Mouse (Mus musculus): ENCODE data around the gene Nr2f1.

Gene Nr2f1

GRCm38 (mm10) chr13:78198871-78199641 is 501 bp downstream of the Nr2f1 start:
- peak; percentile 61 to 78 for DNase-seq

- DNase-seq: peak in 1 of 2 experiments; percentile 57
Measured at GRCm38 (mm10) chr13:78198391-78198870, 1.1 kb downstream of the Nr2f1 start.

GRCm38 (mm10) chr13:78197819-78198390 is 1.7 kb downstream of the Nr2f1 start:
- DNase-seq: peak in 1 of 2 experiments; percentile 33

DNA sequence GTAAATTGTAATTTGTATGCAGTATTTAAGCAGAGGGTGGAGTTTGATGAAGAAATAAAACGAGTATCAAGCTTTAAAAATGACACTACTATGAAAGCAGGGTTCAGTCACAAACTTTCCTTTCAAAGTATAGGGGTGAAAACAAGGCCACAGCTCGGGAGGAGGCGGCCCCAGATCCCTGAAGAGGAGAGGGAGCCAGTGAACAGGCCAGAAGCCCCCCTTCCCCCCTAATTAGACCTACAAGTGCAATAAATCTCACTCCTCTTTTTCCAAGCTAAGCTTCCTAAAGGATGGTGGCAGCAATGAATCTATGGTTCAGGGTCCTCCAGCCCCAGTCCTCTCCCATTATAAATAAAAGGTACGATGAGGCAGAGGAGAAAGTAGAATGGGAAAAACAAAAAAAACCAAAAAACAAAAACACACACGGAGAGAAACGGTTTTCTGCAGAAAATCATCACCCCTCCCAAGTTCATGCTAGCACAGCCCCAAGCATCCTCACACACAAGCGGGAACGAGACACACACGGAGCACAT is 2.2 kb downstream of the Nr2f1 start:
- DNase-seq: no peak

GRCm38 (mm10) chr13:78196236-78196796 is 3.2 kb downstream of the Nr2f1 start:
- DNase-seq: no peak

GRCm38 (mm10) chr13:78195601-78196115 is 3.9 kb downstream of the Nr2f1 start:
- DNase-seq: no peak

DNA sequence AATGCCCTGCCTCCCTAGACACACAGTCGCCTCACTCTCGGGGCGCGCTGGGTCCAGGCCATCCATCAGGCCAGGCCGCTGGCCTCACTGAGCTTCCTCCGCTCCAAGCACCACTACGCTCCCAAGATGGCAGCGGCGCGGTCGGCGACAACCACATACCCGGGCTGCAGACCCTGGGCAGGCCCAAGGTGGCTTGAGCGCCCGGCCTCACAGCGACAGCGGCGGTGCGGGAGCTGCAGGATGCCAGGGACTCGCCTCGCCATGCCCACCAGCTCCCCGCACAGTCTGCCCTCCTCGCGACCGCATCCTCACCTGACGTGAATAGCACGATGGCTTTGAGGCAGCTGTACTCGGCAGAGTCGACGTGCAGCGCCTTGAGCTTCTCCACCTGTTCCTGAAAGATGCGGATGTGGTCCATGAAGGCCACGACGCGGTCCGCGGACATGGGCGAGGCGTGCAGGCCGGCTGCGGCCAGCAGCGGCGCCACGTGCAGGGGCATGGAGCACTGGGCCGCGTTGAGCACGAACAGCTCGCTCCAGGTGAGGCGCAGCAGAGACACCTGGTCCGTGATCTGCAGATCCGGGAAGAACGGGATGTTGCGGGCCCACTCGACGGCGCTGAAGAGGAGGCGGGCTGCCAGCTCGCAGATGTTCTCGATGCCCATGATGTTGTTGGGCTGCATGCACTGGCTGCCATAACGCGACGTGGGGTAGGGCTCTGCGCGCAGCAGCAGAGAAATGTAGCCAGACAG is 4.5 kb downstream of the Nr2f1 start:
- peak in 1 of 2 experiments; percentile 26 for DNase-seq

- DNase-seq: no peak
Measured at GRCm38 (mm10) chr13:78194135-78194849, 5.3 kb downstream of the Nr2f1 start.

GRCm38 (mm10) chr13:78193211-78193610 is 6.3 kb downstream of the Nr2f1 start:
- DNase-seq: no peak

- no peak for DNase-seq
Measured at GRCm38 (mm10) chr13:78189586-78189985, 10.0 kb downstream of the Nr2f1 start.

DNA sequence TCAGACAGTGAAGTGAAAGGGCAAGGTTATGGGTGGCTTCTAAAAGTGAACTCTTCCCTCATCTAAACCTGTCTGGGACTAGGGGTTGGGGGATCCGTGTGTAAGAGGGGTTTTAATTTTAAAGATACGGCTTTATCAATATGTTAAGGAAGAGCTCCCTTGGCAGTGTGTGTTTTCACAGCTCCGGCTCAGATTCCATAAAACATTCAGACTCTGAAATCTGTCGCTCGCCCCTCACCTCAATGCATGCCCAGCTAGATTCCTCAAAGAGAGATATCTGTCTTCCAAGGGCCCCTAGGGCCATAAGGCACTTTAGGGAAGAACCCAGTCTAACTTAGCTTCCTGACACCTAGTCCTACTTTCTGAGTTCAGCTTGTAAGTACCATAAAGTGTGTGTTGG is 11.7 kb downstream of the Nr2f1 start:
- DNase-seq: no peak

DNA sequence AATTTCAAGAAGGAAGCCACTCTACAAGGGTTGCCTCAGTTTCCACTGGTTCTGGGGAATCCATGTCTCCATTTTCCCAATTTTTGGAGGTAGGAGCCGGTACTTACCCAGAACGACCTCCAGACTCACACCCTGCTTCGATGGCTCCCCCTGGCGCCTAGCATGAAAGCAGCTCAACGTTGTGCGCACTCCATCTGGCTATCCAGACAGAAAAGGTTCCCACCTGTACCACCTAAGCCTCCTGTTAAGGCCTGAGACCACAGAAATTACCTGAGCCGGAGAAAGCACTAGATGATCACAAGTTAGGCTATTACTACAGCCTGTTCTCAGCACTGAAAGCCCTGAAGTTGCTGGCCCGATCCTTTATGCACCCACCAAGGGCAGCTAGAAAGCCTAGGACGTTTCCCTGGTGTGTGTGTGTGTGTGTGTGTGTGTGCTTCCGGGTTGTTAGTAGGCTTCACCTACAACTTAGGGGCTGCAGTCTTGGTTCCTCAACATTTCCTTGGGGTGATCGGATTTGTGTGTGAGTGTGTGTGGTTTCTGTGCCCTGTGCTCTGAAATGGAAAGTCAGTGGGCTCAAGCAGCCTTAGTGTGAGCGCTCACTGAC is 13.1 kb downstream of the Nr2f1 start:
- no peak for DNase-seq

DNA sequence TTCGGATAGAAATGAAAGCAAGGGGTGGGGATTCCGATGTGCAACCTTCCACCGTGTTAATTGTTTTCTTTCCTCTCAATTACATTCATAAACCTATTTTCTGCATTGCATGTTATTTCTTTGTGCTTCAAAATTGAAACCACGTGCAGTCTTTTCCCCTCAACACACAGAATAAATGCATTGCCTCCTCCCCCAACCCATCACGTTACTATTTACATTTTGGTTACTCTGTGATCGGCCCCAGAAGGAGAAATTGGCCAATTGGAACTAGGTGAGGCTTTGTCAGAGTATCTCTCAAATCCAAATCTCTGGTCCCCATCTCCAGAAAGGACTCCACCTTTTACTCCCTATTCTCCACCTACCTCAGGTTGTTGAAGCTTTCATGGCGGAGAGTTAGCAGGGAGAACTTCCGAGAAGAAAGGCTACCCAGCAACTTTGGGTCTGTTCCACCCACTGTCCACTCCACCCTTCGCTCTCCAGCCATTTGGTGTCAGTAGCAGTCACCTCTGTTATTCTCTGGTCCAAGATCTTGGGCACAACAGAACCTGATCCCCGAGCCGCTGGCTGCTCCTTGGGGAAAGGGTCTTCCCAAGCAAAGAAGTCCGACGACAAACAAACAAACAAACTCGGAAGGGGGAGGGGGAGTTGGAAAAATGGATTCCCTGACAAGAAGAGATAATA is 14.6 kb downstream of the Nr2f1 start:
- no peak for DNase-seq

- no peak for DNase-seq
Measured at GRCm38 (mm10) chr13:78183986-78184385, 15.6 kb downstream of the Nr2f1 start.

DNA sequence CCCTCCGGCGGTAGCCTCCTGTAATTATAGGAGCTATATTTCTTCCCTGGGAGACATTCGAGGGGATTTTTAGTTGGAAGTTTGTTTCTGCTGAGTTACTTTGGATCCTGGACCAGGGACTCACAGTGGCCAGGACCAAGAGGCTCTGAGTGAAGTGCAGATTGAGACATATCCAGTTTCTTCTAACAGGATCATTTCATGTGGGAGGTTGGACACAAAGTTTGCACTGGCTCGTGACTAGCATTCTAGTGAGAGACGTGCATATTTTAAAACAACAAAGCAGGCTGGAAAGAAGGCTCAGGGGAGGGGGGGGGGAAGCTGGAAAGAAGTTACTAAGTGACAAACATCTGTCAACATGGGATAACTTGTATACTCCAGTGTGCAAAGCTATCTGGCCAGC is 16.6 kb downstream of the Nr2f1 start:
- no peak for DNase-seq

DNA sequence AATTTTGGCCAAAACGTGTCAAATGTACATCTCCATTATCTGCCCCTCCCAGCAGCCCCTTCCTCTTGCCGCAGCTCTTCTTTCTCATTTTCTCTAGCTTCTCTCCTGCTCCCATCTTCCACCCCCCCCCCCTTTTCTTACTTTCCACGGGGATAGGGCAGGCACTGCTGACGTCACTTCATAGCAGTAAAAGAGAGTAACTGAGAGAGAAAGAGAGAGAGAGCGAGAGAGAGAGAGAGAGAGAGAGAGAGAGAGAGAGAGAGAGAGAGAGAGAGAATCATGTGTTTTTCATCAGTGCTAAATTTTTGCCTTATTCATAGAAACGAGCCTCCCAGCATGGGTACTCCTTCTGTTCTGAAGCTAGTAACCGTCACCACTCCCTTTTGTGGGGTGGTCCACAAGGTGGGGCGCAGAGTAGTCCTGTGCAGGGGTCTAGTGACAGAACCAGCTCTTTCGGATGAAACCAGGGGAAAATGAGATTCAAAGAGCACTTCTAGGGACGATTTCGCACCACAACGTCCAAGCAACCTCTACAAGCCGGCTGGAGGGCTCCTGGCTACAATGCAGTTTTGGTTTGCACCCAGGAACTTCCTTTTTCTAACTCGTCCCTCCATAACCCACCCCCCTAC is 17.5 kb downstream of the Nr2f1 start:
- DNase-seq: no peak

GRCm38 (mm10) chr13:78181071-78181929 is 18.3 kb downstream of the Nr2f1 start:
- DNase-seq: no peak

- DNase-seq: no peak
Measured at GRCm38 (mm10) chr13:78180261-78180660, 19.3 kb downstream of the Nr2f1 start.

- DNase-seq: no peak
Measured at GRCm38 (mm10) chr13:78179312-78180097, 20.1 kb downstream of the Nr2f1 start.

All from lung, postnatal 4 days (tissue).